Mouse (Mus musculus): Measurements from ENCODE around the gene Sema5b. TPM values are rescaled to one million over a fixed set of nuclear protein-coding genes. Genes with fewer than 3 reads are reported as not detected.

Sema5b gene
- polyA plus RNA-seq, 1 experiment = not detected

DNA sequence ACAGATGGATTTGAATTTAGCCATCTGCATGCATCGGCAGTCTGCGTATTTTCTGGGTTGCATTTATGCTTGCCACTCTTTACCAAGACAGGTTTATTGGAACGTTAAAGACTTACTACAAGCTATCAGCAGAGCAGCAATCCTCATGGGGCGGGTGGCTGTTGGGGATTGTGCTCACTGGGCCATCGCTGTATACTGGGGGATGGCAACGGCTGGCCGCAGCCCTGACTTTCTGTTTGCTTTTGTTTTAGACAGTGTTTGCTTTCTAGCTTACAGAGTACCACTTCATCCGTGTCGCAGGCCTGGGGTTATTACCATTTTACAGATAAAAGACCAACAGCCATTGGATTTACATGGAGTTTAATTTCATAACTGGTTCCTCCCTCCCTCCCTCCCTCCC is 28.8 kb downstream of the Sema5b start:
- no peak overlapping the region for H3K4me3 ChIP-seq (ENCODE audit: insufficient read depth, low read length)
- H3K27ac ChIP-seq (ENCODE audit: insufficient read depth, low read depth, low read length) = no peak overlapping the region
- TF ChIP-seq CTCF (IDR thresholded peaks at IDR 0.05; ENCODE audit: low read depth, low read length) = no peak
- no peak for TF ChIP-seq POLR2A (IDR thresholded peaks at IDR 0.05; ENCODE audit: borderline replicate concordance, low read depth, low read length)
- H3K4me1 ChIP-seq (ENCODE audit: control insufficient read depth, insufficient read depth, low read length) = no peaks in the 10 kb centered on the region

DNA sequence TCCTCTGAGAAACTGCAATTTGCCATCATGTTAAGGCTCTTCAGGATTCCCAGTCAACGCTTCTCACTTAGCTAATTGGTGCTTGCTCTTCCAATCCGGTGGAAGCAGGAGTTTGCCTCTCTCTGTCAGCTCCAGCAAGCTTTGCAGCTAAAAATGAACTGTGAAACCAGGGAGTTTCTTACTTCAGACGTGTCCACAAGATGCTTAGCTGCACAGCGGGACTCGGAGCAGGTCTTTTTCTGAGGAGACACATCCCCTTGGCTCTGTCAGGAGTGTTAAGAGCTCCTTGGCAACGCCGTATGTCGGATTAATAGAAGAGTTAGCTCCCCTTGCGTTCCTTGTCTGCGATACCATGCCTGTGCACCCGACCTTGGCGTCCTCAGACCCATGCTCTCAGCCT is 29.7 kb downstream of the Sema5b start:
- no peaks in the 10 kb centered on the region for H3K4me1 ChIP-seq (ENCODE audit: control insufficient read depth, insufficient read depth, low read length)
- H3K27ac ChIP-seq (ENCODE audit: insufficient read depth, low read depth, low read length) = no peak overlapping the region
- H3K4me3 ChIP-seq (ENCODE audit: insufficient read depth, low read length) = no peak overlapping the region
- TF ChIP-seq CTCF (IDR thresholded peaks at IDR 0.05; ENCODE audit: low read depth, low read length) = no peak
- TF ChIP-seq POLR2A (IDR thresholded peaks at IDR 0.05; ENCODE audit: borderline replicate concordance, low read depth, low read length) = no peak

DNA sequence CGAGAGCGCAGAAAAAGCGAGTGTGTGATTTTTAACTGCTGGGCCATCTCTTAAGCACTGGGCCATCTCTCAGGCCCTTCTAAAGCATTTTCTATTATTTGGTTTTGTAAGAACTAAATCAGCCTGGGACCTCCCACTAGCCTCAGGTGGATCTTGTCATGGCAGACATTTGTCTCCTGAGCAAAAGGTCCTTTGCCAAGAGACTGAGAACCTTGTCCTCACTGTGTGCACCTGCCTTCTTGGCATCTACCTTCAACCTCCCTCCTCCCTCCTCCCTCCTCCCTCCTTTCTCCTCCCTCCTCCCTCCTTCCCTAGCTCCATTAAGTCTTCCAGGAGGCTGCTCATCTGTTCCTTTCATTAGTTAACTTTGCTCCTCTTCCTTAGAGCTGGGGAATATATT is 32.6 kb downstream of the Sema5b start:
- TF ChIP-seq CTCF (IDR thresholded peaks at IDR 0.05; ENCODE audit: low read depth, low read length) = no peak
- TF ChIP-seq POLR2A (IDR thresholded peaks at IDR 0.05; ENCODE audit: borderline replicate concordance, low read depth, low read length) = no peak
- Histone ChIP-seq H3K4me1 (ENCODE audit: control insufficient read depth, insufficient read depth, low read length) (no peaks in the 10 kb centered on the region), H3K27ac (ENCODE audit: insufficient read depth, low read depth, low read length) (no peak overlapping the region)

GRCm38 (mm10) chr16:35577181-35577941 is 36.4 kb downstream of the Sema5b start:
- Histone ChIP-seq H3K27ac (ENCODE audit: insufficient read depth, low read depth, low read length) (no peak overlapping the region), H3K4me1 (ENCODE audit: control insufficient read depth, insufficient read depth, low read length) (no peaks in the 10 kb centered on the region), H3K4me3 (ENCODE audit: insufficient read depth, low read length) (no peak overlapping the region)
- TF ChIP-seq POLR2A (IDR thresholded peaks at IDR 0.05; ENCODE audit: borderline replicate concordance, low read depth, low read length) = no peak
- no peak for TF ChIP-seq CTCF (IDR thresholded peaks at IDR 0.05; ENCODE audit: low read depth, low read length)

More for the DNA sequence above, 32.6 kb downstream of the Sema5b start:
- H3K4me3 ChIP-seq (ENCODE audit: insufficient read depth, low read length) = no peak overlapping the region

- TF ChIP-seq POLR2A (IDR thresholded peaks at IDR 0.05; ENCODE audit: borderline replicate concordance, low read depth, low read length) = no peak
- no peak for TF ChIP-seq CTCF (IDR thresholded peaks at IDR 0.05; ENCODE audit: low read depth, low read length)
- Histone ChIP-seq H3K27ac (ENCODE audit: insufficient read depth, low read depth, low read length) (no peak overlapping the region), H3K4me3 (ENCODE audit: insufficient read depth, low read length) (no peak overlapping the region)
Measured at GRCm38 (mm10) chr16:35581299-35581698, 40.4 kb downstream of the Sema5b start.

GRCm38 (mm10) chr16:35583551-35584080 is 42.7 kb downstream of the Sema5b start:
- Histone ChIP-seq H3K27ac (ENCODE audit: insufficient read depth, low read depth, low read length) (no peak overlapping the region), H3K4me1 (ENCODE audit: control insufficient read depth, insufficient read depth, low read length) (no peaks in the 10 kb centered on the region), H3K4me3 (ENCODE audit: insufficient read depth, low read length) (no peak overlapping the region)
- no peak for TF ChIP-seq POLR2A (IDR thresholded peaks at IDR 0.05; ENCODE audit: borderline replicate concordance, low read depth, low read length)
- no peak for TF ChIP-seq CTCF (IDR thresholded peaks at IDR 0.05; ENCODE audit: low read depth, low read length)

More at GRCm38 (mm10) chr16:35581299-35581698, 40.4 kb downstream of the Sema5b start:
- H3K4me1 ChIP-seq (ENCODE audit: control insufficient read depth, insufficient read depth, low read length) = no peaks in the 10 kb centered on the region

GRCm38 (mm10) chr16:35585126-35585694 is 44.3 kb downstream of the Sema5b start:
- TF ChIP-seq CTCF (IDR thresholded peaks at IDR 0.05; ENCODE audit: low read depth, low read length) (no peak), POLR2A (IDR thresholded peaks at IDR 0.05; ENCODE audit: borderline replicate concordance, low read depth, low read length) (no peak)
- no peaks in the 10 kb centered on the region for H3K4me1 ChIP-seq (ENCODE audit: control insufficient read depth, insufficient read depth, low read length)
- no peak overlapping the region for H3K4me3 ChIP-seq (ENCODE audit: insufficient read depth, low read length)
- H3K27ac ChIP-seq (ENCODE audit: insufficient read depth, low read depth, low read length) = no peak overlapping the region

GRCm38 (mm10) chr16:35587046-35587779 is 46.3 kb downstream of the Sema5b start:
- TF ChIP-seq POLR2A (IDR thresholded peaks at IDR 0.05; ENCODE audit: borderline replicate concordance, low read depth, low read length) (no peak), CTCF (IDR thresholded peaks at IDR 0.05; ENCODE audit: low read depth, low read length) (no peak)
- Histone ChIP-seq H3K4me1 (ENCODE audit: control insufficient read depth, insufficient read depth, low read length) (no peaks in the 10 kb centered on the region), H3K4me3 (ENCODE audit: insufficient read depth, low read length) (no peak overlapping the region), H3K27ac (ENCODE audit: insufficient read depth, low read depth, low read length) (no peak overlapping the region)

- TF ChIP-seq POLR2A (IDR thresholded peaks at IDR 0.05; ENCODE audit: borderline replicate concordance, low read depth, low read length) (no peak), CTCF (IDR thresholded peaks at IDR 0.05; ENCODE audit: low read depth, low read length) (no peak)
- H3K4me3 ChIP-seq (ENCODE audit: insufficient read depth, low read length) = no peak overlapping the region
- no peaks in the 10 kb centered on the region for H3K4me1 ChIP-seq (ENCODE audit: control insufficient read depth, insufficient read depth, low read length)
Measured at GRCm38 (mm10) chr16:35587866-35588465, 47.0 kb downstream of the Sema5b start.

More at GRCm38 (mm10) chr16:35587866-35588465, 47.0 kb downstream of the Sema5b start:
- no peak overlapping the region for H3K27ac ChIP-seq (ENCODE audit: insufficient read depth, low read depth, low read length)
